Mouse (Mus musculus): ENCODE measurements around the gene Ogfod3. TPM values are rescaled to one million over a fixed set of nuclear protein-coding genes. Genes with fewer than 3 reads are reported as not detected.

Ogfod3 gene
- total RNA-seq, 1 experiment from 2014 or later = 26.2 TPM

Other genes starting within 250 kb of the Ogfod3 start
- gene Csnk1d, start 213.4 kb downstream of the Ogfod3 start, total RNA-seq (2021) = 117 and 144 TPM in 2 replicates
- not detected in 2 replicates for gene Cd7, start 165.3 kb downstream of the Ogfod3 start, total RNA-seq (2021)
- gene Sectm1b, start 141.1 kb downstream of the Ogfod3 start, total RNA-seq (2021) = not detected in 2 replicates
- gene Sectm1a, start 123.5 kb downstream of the Ogfod3 start, total RNA-seq (2021) = not detected in 2 replicates
- gene Tex19.2, start 86.0 kb downstream of the Ogfod3 start, total RNA-seq (2021) = not detected in 2 replicates
- gene Tex19.1, start 58.6 kb downstream of the Ogfod3 start, total RNA-seq (2021) = not detected in 2 replicates
- gene Uts2r, start 44.4 kb downstream of the Ogfod3 start, total RNA-seq (2021) = not detected in 2 replicates
- 9.2 and 17.1 TPM in 2 replicates for gene Hexdc, start 278 bp downstream of the Ogfod3 start, total RNA-seq (2021)
- gene Cybc1, start 24.6 kb upstream of the Ogfod3 start, total RNA-seq (2021) = 21.1 and 24.8 TPM in 2 replicates
- gene Narf, start 32.5 kb upstream of the Ogfod3 start, total RNA-seq (2021) = 23.4 and 33.1 TPM in 2 replicates
- gene Foxk2, start 55.3 kb upstream of the Ogfod3 start, total RNA-seq (2021) = 38.7 and 51.6 TPM in 2 replicates
- gene Wdr45b, start 149.7 kb upstream of the Ogfod3 start, total RNA-seq (2021) = 50.2 and 68.6 TPM in 2 replicates
- gene Rab40b, start 183.5 kb upstream of the Ogfod3 start, total RNA-seq (2021) = 5.9 and 7.6 TPM in 2 replicates
- gene Fn3krp, start 216.7 kb upstream of the Ogfod3 start, total RNA-seq (2021) = 14.3 and 18.6 TPM in 2 replicates
- gene Fn3k, start 230.2 kb upstream of the Ogfod3 start, total RNA-seq (2021) = 5.2 and 5.6 TPM in 2 replicates
- gene Tbcd, start 247.2 kb upstream of the Ogfod3 start, total RNA-seq (2021) = 37.5 and 40.4 TPM in 2 replicates

All from adrenal gland, postnatal 25 days (tissue).